Mouse (Mus musculus) embryo, embryonic 10 days (tissue): ENCODE measurements around the gene Iqcn.

Source experiments
- DNase-seq: peaks from one replicate; pipeline ENCODE4 v3.0.0-alpha.2; 2015; ENCODE audit warnings: low spot score

The Iqcn gene

DNA sequence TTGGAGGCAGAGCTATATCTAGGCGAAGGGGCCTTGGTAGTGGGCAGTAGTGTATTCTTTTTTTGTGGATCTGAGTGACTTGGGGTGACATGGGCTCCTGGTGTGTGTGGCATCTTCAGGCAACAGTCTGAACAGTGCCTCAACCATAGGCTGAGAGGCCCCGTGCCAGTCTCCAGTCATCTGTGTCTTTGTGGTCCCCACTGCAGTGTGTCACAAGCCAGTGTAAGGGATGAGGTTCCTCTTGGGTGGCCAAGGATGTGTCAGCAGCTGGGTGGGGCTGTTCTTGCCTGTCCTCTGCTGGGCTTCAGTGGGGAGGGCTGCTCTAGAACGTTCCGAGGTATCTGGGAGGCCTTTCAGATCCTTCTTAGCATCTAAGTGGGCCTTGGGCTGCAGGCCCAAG lies 27.7 kb downstream of the Iqcn start:
- DNase-seq: no peak

DNA sequence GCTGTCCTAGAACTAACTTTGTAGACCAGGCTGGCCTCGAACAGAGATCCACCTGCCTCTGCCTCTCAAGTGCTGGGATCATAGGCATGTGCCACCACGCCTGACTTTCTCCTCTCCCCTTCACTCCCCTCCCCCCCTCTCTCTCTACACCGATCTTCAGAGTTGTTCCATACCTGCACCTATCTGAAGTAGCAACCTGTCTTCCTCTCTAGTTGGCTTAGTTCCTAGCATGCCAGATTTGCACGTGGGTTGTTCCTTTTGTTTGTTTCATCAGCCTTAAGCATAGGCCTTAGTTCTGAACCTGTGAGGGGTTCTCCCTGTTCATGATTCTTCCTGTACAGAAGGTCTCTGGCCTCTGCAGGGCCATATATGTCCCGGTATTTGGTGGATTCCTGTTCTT lies 34.4 kb downstream of the Iqcn start:
- DNase-seq: no peak

DNA sequence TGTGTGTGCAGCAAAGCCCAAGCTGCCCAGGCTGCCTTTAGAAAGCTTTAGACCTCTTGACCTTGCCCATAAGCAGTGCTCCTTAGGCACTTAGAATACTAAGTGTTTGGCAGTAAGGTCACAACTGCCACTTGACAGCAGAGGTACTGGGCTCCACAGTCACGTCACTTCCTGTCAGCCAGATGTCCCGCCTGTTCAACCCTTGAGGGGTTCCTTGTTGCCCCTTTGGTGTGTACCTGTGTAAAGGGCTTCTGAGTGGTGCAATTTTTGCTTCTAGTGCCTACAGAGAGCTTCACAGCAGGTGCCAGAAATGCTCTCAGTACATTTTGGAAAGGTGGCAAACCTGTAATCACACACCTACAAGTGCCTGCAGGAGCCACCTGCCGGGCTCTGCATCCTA lies 35.0 kb downstream of the Iqcn start:
- DNase-seq: no peak

DNA sequence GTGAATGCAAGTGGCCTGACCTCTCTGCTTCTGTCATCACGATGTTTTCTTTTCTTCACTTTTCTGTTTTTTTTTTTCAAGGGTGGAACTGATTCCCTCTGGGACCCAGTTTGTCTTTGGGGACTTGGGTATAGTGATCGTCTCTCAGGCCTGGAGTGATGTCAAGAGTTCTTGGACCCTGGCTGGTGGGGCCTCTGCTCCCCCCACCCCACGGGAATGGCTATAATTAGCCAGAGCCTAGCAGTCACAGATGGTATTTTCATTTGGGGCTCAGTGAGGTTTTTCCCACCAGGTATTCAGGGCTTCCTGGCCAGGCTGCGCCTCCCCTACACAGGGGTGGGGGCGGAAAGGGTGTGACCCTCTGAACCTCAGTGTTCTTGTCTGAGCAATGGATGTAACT lies 38.4 kb downstream of the Iqcn start:
- no peak for DNase-seq

DNA sequence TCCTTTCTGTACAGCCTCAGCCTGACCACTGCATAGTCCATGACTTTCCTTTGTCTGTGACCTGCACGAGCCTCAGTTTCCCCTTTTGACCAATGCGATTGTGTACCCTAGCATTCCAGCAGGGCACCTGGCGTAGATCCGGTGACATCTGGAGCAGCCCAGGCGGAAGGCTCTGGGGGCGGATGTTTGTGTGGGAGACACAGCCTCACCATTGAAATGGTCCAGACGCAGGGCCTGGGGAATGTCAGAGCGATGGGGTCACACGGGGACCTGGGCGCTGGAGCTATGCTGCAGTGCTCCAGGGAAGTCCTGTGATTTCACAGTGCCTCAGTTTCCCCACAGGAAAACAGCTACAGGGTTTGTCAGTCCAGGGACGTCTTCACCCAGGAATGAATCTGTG lies 38.9 kb downstream of the Iqcn start:
- no peak for DNase-seq

DNA sequence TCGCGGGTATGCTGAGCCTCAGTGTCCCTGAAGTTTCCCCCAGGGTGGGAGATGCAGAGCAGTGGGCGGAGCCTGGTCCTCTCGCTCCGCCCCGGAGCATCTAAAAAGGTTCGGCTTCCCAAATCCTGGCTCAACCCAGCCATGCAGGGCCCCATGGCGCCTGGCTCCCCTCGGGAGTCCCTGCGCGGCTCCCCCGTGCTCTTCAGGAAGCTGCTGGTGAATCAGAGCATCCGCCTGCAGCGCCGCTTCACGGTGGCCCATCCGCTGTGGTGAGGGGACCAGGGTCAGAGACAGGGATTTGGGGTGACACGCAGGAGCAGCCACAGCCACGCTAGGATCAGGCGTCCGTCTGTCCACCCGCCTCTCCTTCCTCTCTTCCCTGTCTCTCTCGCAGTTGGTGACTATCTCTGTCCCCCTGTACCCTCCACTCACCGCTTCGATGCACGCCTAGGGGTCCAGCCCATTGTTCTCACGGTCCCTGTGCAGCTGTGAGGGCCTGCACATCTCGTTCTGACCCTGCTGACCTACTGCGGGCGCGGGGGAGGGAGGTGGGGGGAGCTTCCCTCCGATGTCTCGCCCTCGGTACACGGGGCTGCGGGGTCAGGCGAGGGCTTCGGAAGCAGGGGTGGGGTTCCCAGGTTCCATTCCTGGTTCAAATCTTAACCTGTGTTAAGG lies 39.9 kb downstream of the Iqcn start:
- DNase-seq: peak; percentile 32

DNA sequence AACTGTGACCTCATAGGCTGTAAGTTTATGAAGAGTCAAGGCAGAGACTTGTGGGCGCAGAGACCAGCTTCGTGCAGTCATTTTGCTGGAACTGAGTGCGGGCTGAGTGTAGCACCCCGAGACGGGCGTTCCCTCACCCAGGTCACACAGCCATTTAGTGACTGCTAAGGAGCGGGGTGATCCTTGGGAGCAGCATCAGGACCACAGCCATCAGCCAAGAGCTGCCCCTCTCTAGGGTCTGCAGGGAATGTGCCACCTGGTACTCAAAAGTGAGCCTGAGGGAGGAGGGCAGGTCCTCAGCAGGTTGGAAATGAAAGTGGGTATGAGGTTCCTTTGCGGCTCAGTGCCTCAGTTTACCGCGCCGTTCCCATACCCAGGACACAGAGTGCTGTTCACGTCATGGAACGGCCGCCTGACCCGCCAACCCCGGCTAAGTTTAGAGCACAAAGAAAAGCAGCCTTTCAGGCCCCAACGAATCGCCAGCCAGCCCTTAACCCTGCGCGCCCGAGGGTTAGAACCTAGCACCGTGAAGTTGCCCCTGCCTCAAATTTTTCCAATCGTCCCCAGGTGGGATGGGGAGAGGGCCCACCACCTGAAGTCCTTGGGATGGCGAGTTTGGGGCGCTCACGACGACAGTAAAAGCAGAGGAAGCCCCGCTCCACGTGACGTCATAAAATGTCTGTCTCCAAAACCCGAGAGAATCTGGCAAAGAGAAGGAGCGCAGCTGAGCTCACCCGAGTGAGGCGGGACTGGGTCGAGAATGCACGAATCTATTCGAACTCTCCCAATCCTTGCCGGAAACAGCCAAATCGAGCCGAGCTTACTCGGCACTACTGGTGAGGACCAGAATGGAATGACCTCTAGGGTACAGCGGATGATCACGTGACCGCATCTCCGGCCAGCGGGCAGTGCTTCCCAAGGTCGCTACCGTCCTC lies 40.7 kb downstream of the Iqcn start:
- DNase-seq: peak; percentile 71

DNA sequence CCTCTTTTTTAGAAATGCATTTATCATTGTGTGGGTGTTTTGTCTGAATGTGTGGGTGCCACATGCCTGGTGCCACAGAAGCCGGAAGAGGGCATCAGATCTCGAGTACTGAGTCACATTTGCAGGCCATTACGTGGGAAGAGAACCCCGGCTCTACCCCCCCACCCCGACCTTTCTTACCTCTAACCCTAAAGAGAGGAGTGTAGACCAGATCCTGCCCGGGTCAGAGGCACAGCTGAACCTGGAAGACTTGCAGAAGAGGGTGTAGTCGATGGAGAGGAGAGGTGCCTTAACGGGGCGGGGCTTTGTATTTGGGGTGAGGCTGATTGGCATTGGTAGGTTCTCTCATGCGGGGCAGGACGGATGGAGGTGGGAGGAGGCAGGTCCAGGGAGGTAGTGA lies 41.5 kb downstream of the Iqcn start:
- DNase-seq: no peak

DNA sequence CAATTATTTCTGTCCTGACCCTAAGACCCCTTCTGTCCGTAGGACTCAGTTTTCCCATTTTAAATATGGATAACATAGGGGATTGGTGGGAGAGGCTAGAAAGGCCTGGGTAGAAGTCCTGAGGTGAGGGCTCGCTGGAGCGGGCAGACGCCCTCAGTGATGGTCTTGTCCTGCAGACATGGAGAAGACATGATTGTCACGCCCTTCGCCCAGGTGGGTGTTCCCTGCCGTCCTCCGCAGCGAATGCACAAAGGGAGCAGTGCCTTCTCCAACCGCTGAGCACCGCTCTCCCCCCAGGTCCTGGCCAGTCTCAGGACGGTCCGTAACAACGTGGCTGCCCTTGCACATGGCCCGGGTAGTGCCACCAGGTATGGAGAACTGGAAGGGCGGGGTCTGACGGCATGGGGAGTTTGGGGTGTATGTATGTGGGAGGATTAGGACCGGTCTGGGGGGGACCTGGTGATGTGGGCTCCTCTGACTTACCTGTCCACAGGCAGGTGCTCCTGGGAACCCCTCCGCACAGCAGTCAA lies 42.5 kb downstream of the Iqcn start:
- DNase-seq: no peak

DNA sequence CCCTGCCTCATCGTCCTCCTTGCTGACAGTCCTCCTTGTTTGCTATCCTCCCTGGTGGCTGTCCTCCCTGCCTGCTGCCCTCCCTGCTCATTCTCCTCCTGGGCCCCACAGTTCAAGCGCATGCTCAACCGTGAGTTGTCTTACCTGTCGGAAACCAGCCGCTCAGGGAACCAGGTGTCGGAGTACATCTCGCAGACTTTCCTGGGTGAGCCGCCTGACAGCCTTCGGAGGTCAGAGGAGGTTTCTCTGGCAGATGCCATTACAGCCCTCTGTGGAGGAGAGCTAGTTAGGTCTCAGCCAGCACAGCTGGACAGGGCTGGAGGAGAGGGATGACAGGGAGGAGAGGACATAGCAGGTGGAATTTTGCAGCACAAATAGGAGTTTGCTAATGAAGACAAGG lies 43.4 kb downstream of the Iqcn start:
- no peak for DNase-seq

DNA sequence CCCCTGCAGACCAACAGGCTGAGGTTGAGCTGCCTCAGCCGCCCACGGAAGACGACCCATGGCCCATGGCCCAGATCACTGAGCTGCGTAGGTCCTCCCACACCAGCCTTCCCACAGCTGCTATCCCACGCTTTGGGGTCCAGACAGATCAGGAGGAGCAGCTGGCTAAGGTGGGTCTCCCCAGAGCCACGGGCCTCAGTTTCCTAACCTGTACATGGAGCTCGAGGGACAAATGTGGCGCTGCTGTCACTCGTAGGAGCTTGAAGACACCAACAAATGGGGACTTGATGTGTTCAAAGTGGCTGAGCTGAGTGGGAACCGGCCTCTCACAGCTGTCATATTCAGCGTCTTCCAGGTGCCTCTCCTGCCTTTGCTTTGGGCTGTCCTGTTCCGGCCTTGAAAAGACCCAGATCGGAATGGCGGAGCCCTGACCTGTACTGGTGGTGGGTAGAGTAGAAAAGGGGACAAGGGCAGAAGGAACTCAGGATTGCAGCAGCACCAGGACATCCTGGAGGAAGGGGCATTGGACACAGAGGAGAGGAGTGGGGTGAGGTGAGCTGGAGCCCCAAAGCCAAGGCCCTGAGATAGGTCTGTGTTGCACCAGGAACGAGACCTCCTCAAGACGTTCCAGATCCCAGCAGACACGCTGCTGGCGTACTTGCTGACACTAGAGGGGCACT lies 44.1 kb downstream of the Iqcn start:
- DNase-seq: no peak

DNA sequence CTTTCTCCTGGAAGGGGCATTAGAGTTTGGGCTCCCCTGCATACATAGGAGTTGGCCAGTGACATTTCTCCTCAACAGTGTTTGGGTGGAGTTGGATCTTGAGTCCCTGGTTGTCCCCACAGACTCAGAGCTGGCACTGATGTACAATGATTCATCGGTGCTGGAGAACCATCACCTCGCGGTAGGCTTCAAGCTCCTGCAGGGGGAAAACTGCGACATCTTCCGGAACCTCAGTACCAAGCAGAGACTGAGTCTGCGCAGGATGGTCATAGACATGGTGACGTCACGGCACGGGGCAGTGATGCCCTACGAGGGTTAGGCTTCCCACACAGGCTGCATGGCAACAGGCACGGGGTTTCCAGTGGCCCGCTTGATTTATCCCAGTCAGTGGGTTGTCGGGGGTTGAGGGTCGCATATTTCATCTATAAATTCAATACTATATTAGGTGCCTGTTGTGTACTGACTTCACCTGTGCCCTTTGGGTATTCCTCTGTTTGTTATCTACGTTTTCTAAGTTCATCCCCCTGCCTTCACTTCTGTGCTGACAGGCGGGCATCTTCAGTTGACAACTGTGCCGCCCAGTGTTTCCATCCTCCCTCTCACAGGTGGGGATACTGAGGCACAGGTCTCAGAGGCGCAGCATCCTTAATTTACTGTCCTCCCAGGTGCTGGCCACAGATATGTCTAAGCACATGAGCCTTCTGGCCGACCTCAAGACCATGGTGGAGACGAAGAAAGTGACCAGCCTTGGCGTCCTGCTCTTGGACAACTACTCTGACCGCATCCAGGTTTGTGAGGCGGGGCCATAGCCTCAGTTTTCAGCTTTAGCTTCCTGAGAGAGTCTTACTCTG lies 45.2 kb downstream of the Iqcn start:
- DNase-seq: no peak

DNA sequence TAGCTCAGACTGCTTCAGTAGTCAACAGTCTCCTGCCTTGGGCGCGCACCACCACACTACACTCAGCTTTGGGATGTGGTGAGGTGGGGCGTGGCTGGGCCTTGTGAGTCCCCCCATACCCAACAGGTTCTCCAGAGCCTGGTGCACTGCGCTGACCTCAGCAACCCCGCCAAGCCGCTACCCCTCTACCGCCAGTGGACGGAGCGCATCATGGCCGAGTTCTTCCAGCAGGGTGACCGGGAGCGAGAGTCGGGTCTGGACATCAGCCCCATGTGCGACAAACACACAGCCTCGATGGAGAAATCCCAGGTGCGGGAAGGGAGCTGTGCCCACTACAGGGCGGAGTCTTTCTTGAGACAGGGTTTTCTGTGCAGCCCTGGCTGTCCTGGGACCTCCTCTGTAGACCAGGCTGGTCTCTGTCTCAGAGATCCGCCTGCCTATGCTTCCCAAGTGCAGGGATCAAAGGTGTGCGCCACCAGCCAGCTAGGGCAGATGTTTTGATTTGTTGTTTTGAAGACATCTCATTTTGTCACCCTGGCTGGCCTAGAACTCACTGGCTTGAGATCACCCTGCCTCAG lies 45.9 kb downstream of the Iqcn start:
- no peak for DNase-seq

DNA sequence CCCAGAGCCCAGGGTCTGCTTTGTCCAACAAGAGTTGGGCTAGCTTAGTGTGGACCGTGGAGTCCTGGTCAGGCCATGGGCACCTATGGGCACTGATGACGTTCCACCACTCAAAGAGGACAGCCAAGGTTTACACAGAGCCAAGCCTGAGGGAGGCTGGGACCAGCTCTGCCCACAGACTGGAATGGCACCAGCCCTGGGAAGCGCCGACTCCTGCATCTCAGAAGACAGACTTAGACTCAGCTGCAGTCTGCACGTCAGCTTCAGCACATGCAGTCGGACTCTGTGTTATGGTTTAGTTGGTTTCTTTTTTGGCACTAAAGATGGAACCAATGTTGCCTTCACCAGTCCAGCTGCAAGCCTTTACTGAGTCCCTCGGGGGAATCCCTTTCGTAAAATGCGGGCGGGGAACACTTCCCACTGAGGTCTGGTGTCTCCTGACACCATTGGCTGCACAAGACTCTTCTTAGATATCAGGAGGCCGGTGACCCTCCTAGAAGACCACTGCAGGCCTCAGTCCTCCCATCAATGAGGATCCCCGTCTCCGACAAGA lies 46.9 kb downstream of the Iqcn start:
- no peak for DNase-seq

DNA sequence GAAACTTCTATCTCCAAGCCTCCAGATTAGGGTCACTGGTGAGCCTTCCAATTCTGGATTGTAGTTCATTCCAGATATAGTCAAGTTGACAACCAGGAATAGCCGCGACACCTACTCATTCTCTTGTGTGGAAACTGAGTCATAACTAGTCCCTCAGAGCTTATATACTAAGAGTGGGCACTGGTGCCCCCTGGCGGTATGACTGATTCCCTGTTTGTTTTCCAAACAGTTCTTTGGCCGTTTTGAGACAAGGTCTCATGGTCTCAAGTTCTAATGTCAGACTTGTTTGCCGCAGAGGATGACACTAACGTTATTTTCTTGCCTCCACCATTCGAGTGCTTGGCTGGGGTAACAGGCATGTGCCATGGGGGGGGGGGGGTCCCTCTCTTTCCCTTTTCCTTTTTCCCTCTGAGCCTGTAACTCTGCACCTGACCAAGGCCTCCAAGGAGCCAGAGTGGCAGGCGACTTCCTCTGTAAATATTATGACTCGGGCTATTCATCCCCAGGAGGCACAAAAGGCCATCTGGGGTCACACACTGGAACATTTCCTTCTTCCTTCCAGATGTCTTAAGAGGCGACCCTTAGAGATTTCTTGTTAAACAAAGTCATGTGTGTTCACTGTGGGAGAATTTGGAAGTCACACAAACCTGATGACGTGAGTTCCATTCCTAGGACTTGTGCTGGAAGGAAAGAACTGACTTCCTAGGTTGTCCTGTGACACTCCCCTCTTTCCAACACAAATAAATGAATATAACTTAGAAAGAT lies 48.9 kb downstream of the Iqcn start:
- peak; percentile 78 for DNase-seq

DNA sequence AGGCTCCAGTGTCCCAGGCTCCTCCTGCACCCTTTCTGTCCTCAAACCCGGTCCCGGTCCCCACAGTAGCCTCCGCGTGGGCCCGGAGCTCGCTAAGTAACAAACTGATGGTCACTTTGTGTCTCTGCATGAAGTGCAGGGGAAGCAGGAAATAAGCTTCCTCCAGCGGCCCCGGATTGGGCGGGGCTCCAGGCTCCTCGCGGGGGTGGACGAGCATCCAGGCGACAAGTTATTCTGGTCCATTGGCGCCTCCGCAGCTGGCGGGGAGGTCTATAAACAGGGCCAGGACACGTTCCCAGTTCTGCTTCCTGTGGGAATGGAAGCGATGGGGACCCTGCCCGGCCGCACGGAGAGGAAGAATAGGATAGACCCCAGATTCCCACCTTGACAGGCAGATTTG lies 49.9 kb downstream of the Iqcn start:
- DNase-seq: no peak

DNA sequence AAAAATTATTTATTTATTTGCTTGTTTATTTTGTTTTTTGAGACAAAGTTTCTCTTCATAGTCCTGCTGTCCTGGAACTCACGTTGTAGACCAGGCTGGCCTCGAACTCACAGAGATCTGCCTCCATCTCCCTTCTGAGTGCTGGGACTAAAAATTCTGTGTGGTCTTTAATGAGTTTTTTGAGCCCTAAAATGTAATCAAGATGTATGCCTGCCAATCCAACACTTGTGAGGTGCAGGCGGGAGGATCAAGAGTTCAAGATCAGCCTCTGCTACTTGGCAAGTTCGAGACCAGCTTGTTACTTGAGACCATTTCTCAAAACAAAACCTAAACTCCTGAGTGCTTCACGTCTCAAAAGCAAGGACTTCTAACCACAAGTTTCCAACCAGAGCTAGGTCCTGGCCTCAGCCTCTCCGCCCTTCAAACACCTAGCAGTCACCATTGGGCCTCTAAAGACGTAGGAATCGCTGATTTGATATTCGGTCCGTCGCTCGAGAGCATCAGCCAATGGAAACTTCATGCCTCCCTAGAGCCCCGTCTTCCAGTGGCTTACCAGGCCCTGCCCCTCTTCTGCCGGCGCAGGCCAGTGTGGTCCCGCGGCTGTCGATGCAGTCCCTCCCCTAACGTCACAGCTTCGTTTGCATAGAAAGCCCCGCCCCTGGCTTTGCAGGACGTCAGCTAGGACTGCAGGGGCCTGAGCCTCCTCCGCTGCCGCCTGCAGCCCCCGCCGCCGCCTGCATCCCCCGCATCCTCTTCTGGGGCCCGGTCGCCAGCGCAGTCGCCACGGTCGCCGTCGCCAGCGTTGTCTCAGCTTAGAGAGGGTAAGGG lies 51.0 kb downstream of the Iqcn start, which contains the start of gene Rab3a:
Gene Rab3a (plus strand): TSS at position 637 of the 828 bp plus-strand sequence.
- peak; percentile 99 for DNase-seq

DNA sequence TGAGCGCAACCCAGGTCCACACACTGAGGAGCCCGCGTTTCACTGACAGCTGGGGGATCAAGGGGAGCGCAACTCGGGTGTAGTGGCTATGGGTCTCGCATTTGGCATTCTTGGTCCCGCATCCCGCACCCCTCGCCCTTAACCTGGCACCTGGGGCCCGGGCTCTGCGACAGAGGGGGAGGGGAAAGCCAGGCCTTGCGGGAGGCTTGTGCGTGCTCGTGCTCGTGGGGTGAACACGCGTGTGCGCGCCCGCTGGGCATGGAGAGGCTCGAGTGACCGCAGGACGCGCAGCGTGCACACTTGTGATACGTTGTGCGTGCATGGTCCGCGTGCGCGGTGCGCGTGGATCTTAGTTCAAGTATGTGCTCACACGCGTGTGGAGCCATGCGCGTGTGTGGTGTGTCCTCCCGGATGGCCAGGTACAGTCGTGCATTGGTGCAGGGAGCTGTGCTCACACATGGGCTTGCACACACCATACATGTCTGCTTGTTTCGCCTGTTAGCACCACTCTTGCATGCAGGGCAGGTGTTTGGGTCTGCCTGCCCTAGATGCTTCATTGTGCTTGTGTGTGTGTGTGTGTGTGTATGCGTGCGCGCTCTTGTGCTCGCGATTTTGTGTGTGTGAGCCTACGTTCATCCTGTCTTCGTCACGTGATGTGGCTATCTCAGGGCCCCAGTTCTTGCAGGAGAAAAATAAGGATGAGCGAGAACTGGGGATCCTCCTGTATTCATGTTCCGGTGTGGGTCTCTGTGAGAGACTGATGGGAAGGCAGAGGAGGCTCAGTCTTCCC lies 51.8 kb downstream of the Iqcn start:
- DNase-seq: peak; percentile 51
